Mouse (Mus musculus): Measurements from ENCODE around the gene Rtn4ip1. TPM values are rescaled to one million over a fixed set of nuclear protein-coding genes. Genes with fewer than 3 reads are reported as not detected.
A peak's percentile ranks its signal among the peaks of the same experiment; 100 is the strongest.

Gene Rtn4ip1
- polyA plus RNA-seq, 1 experiment from 2014 or later: 26.7 TPM

DNA sequence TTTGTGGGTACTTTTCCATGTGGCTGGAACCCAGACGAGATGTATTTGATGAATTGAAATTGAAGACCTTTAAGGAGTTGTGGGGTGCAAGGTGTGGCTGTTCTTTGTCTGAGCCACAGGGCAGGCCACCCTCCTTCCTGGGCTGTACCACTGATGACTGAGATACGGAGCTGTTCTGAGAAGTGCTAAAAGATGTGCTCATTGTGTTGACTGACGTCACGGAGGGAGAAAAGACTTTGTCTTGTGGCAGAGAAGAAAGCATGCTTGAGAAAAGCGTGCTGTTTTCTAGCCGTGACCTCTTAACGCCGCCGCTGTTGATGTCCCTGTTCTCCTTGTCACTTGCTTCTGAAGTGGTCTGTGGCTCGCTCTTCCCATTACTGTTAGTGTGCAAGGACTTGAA is 95.7 kb downstream of the Rtn4ip1 start:
- peaks cover 20% of the 10 kb centered on the region; the same call in 1 of the 2 replicates for H3K4me1 ChIP-seq
- WGBS: 50% methylated on average over 10 of the region's 10 CpGs
- H3K36me3 ChIP-seq: no peaks in the 10 kb centered on the region
- H3K27me3 ChIP-seq (ENCODE audit: insufficient read depth, poor library complexity, severe bottlenecking): peaks cover 40% of the 10 kb centered on the region
- no peak overlapping the region for H3K27ac ChIP-seq
- H3K4me3 ChIP-seq: no peak overlapping the region
- no peaks in the 10 kb centered on the region for H3K9me3 ChIP-seq
- no peak for DNase-seq (ENCODE audit: low spot score)

GRCm38 (mm10) chr10:43998023-43998422 is 96.4 kb downstream of the Rtn4ip1 start:
- Histone ChIP-seq H3K36me3 (no peaks in the 10 kb centered on the region), H3K4me3 (no peak overlapping the region), H3K27me3 (ENCODE audit: insufficient read depth, poor library complexity, severe bottlenecking) (peaks cover 48% of the 10 kb centered on the region), H3K4me1 (peaks cover 20% of the 10 kb centered on the region; the same call in 1 of the 2 replicates), H3K27ac (no peak overlapping the region), H3K9me3 (no peaks in the 10 kb centered on the region)
- 36% methylated on average over 9 of the region's 9 CpGs for WGBS
- peak; percentile 78 for DNase-seq (ENCODE audit: low spot score)

DNA sequence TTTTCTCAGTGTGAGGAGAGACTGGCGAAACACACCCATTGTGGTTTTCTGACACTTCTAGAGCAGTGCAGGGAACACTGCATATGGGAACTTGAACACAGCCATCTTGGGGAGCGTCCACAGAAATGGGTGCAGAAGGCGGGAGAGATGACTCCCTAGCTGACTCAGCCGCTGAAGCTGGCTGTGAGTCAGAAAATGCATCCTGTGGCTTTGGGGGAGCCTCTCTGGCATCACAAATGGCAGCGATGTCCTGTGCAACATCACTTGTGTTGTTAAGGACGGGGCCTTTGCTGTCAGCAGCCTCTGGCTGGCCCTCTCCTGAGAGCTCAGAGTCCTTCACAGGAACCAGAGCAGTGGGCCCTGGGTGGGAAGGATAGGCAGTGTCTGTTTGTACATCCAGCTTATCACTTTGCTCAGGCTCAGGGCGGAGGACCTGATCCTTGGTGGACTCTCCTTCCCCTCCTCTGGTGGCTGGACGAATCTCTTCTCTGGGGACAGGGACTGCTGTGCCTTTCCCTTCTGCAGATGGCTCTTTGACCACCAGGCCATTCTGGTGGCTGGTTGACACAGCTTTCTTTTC is 97.0 kb downstream of the Rtn4ip1 start:
- H3K27me3 ChIP-seq (ENCODE audit: insufficient read depth, poor library complexity, severe bottlenecking): peaks cover 53% of the 10 kb centered on the region
- H3K27ac ChIP-seq: no peak overlapping the region
- H3K4me3 ChIP-seq: no peak overlapping the region
- H3K9me3 ChIP-seq: no peaks in the 10 kb centered on the region
- peaks cover 24% of the 10 kb centered on the region for H3K4me1 ChIP-seq
- 41% methylated on average over 8 of the region's 8 CpGs for WGBS
- no peaks in the 10 kb centered on the region for H3K36me3 ChIP-seq
- DNase-seq (ENCODE audit: low spot score): no peak

- H3K4me1 ChIP-seq: peaks cover 34% of the 10 kb centered on the region
- no peak for DNase-seq (ENCODE audit: low spot score)
- 73% methylated on average over 2 of the region's 2 CpGs for WGBS
- H3K4me3 ChIP-seq: no peak overlapping the region
- no peaks in the 10 kb centered on the region for H3K9me3 ChIP-seq
- H3K27me3 ChIP-seq (ENCODE audit: insufficient read depth, poor library complexity, severe bottlenecking): peaks cover 70% of the 10 kb centered on the region
- H3K36me3 ChIP-seq: no peaks in the 10 kb centered on the region
- no peak overlapping the region for H3K27ac ChIP-seq
Measured at GRCm38 (mm10) chr10:44000156-44000865, 98.7 kb downstream of the Rtn4ip1 start.

DNA sequence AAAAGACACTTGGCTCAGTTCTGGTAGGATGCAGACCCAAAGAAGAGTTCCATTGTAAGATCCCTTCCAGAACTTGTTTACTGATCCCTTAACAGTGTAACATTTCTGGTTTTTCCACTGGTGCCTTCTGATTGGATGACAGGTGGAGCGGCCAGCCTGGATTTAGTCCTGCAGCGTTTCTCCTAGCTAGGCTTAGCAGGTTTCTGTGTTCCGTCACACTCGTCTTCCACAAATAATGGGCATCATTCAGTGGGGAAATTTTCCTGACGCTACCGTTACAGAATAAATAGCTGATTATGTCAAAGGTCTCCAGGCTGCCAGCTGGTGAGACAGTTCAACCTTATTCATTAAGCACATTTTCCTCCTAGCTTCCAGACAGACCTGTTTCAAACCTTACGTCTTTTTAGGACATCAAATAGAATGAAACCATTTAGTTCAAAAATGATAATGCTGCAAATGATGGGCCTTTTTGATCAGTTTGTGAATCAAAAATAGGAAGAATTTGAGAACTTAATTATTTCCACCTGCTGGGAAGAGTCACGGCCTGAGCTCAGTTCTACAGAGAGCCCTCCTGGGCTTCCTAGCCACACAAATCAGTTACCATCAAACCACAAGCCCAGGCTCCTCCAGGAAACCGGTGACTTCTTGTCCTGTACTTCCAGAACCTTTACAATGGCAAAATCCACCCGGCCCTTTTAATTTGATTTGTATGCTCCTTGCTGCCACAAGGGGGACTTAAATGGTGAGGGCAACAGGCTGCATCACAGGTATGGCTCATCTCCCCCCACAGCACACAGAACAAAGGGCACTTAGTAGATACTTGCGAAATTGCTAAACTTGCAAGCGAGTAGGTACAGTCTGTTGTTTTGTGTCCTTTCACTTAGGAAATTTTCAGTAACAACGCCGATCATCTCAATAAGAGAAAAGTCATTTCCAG is 100.7 kb downstream of the Rtn4ip1 start:
- no peaks in the 10 kb centered on the region for H3K9me3 ChIP-seq
- DNase-seq (ENCODE audit: low spot score): no peak
- 24% methylated on average over 14 of the region's 14 CpGs for WGBS
- no peaks in the 10 kb centered on the region for H3K36me3 ChIP-seq
- no peak overlapping the region for H3K27ac ChIP-seq
- H3K27me3 ChIP-seq (ENCODE audit: insufficient read depth, poor library complexity, severe bottlenecking): peaks cover 86% of the 10 kb centered on the region
- H3K4me3 ChIP-seq: no peak overlapping the region
- H3K4me1 ChIP-seq: peaks cover 43% of the 10 kb centered on the region

DNA sequence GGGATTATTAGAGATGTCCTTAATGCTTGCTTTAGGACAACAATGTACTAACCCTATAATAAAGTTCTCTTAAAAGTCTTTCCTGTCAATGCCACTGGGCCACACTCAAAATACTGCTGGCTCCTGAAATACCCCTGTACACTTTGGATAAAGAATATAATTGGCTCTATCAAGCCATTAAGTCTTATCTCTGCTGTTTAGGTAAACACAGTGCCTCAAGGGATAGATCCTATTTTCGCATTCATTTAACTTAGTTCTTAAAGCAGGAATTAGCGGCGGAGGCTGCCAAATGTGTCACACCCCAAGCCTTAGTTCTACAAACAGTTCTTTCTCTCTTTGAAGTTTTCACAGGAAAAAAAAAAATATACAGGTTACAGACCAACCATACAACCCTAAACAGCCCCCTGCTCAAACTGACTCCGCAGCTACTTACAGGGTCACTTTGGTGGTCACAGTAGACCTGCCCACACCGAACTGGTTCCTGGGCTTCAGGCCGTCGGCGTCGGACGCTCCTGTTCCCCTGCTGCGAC is 101.5 kb downstream of the Rtn4ip1 start:
- no peaks in the 10 kb centered on the region for H3K36me3 ChIP-seq
- peaks cover 35% of the 10 kb centered on the region for H3K4me1 ChIP-seq
- under 1% methylated on average over 11 of the region's 11 CpGs for WGBS
- no peak for DNase-seq (ENCODE audit: low spot score)
- H3K27ac ChIP-seq: peak overlapping the region; percentile 79
- H3K27me3 ChIP-seq (ENCODE audit: insufficient read depth, poor library complexity, severe bottlenecking): peaks cover 90% of the 10 kb centered on the region
- H3K4me3 ChIP-seq: peak overlapping the region; percentile 73
- H3K9me3 ChIP-seq: no peaks in the 10 kb centered on the region

DNA sequence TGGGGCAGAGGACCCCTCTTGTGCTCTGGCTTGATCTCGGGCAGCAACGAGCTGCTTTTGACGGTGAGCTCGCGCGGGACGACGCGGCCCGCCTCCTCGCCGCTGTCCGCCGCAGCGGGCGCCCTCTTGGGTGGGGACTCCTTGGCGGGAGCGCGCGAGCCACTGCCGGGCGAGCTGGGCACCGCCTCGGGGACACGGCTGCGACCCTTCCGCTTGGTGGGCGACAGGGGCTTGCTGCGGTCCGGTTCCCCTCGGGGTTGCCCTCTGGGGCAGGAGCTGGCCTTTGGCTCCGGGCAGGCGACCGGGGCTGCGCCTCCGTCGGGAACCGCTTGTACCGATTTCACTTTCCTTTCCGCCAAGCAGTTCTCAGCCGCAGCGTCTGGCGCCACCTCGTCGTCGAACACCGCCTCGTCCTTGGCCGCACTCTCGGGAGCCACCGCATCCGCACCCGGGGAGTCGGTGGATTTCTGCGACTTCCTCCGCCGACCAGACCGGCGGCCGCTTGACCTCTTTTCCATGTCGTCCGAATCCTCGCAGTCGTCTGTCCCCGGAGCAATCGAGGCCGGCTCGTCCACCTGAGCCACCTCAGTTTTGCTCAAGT is 102.0 kb downstream of the Rtn4ip1 start:
- peaks cover 93% of the 10 kb centered on the region for H3K27me3 ChIP-seq (ENCODE audit: insufficient read depth, poor library complexity, severe bottlenecking)
- H3K9me3 ChIP-seq: no peaks in the 10 kb centered on the region
- WGBS: under 1% methylated on average over 67 of the region's 68 CpGs
- no peaks in the 10 kb centered on the region for H3K36me3 ChIP-seq
- peaks cover 29% of the 10 kb centered on the region for H3K4me1 ChIP-seq
- no peak for DNase-seq (ENCODE audit: low spot score)
- H3K4me3 ChIP-seq: peak overlapping the region; percentile 73
- peak overlapping the region; percentile 79 for H3K27ac ChIP-seq

GRCm38 (mm10) chr10:44004221-44004751 is 102.7 kb downstream of the Rtn4ip1 start:
- H3K9me3 ChIP-seq: no peaks in the 10 kb centered on the region
- H3K36me3 ChIP-seq: no peaks in the 10 kb centered on the region
- under 1% methylated on average over 33 of the region's 33 CpGs for WGBS
- peaks cover 25% of the 10 kb centered on the region for H3K4me1 ChIP-seq
- no peak overlapping the region for H3K27ac ChIP-seq
- H3K4me3 ChIP-seq: peak overlapping the region; percentile 73
- DNase-seq (ENCODE audit: low spot score): no peak
- H3K27me3 ChIP-seq (ENCODE audit: insufficient read depth, poor library complexity, severe bottlenecking): peaks cover 93% of the 10 kb centered on the region

GRCm38 (mm10) chr10:44005677-44006641 is 104.4 kb downstream of the Rtn4ip1 start:
- Histone ChIP-seq H3K27me3 (ENCODE audit: insufficient read depth, poor library complexity, severe bottlenecking) (peaks cover 80% of the 10 kb centered on the region), H3K27ac (peak overlapping the region; percentile 45; the same call in 1 of the 2 replicates), H3K36me3 (no peaks in the 10 kb centered on the region), H3K9me3 (no peaks in the 10 kb centered on the region), H3K4me1 (peaks cover 25% of the 10 kb centered on the region), H3K4me3 (peak overlapping the region; percentile 56)
- under 1% methylated on average over 40 of the region's 40 CpGs for WGBS
- no peak for DNase-seq (ENCODE audit: low spot score)
